Mouse (Mus musculus): ENCODE data around the gene Sfswap.
A peak's percentile ranks its signal among the peaks of the same experiment; 100 is the strongest.
"Not testable (repeated sequence)": the region's sequence is repeated elsewhere in the genome, so short reads cannot be mapped to it uniquely, and the experiment has no call there.

Gene Sfswap

DNA sequence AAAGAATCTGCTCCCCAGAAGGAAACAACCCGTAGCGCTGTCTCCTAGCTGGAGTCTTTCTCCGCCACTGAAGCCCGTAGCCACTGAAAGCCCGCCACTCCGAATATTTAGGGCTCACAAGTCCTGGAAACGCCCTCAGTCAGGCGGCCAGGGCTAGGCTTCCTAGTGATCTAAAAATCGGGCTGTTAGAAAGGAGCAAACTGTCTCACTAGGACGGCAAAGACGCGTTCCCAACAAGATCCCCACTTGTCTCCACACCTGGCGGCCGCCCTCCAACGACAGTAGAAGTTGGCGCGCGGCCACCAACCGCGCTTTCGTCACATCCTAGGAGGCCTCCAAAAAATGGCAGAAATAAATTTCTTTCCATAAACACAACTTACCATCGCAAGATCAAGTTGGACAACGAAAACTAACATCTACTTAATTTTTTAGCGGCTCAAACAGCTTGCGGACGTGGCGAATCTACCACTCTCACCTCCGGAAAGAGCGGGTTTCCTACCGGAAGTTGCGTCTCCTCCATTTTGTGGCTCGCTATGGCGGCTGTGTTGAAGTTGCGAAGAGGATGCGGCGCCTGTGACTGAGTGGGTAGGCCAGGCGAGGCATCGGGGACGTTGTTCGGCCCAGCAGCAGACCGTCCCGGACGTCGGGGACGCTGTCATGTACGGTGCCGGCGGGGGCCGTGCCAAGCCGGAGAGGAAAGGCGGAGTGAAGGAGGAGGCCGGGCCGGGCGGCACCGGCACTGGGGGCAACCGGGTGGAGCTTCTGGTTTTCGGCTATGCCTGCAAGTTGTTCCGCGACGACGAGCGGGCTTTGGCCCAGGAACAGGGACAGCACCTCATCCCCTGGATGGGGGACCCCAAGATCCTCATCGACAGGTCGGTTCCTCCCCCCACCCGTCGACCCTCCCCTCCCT is at the start of gene Sfswap:
Gene Sfswap (plus strand): TSS at position 500 of the 913 bp plus-strand sequence.
- peak; percentile 98 for DNase-seq

DNA sequence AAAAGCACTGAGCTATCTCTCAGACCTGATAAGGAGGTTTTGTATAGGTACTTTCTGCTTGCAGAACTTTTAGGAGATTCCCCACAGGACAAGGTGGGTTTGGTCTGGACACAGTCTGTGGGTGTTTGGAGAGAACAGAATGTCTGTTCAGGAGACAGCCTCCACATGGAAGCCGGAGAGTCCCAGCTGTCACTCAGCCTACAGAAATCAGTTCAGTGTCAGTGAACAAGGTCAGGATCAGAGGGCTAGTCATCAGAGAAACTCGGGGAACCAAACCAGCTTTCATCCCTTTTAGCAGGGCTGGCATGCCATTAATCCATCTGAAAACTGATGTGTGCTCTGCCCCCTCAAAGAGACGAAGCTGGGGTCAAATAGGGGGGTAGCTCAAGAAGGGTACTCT is 48.5 kb upstream of the Sfswap start:
- DNase-seq: no peak

DNA sequence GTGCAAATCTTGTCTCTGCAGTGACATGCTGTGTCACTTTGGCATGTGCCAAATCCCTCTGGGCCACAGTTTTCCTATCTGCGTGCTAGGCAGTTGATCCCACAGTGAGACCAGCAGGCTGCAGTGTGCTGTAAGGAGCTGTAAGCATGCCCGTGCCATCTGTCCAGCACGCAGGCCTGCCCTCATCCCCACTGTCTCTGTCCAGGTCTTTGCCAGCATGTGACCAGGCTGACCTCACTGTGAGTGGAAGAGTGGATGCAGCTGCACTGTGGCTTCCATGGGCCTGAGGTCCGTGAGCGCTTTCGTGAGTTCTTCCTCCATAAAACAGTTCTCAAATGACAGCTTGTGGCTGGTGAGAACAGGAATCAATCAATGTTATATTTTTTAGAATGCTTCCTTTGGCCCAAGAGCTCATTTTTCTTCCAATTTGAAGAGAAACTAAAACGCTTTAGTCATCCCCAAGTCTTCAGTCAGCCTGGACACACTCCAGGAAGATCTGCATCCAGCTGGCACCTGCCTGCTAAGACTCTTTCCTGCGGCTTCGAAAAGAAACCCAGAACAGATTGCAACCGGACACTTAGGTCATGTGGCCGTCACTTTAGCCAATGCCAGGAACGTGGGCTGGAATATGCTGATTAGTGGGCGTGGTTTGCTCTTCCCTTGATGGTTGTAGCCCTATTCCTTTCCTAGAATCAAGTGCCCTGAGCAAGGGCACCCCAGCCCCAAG is 46.1 kb upstream of the Sfswap start:
- peak; percentile 98 for DNase-seq

DNA sequence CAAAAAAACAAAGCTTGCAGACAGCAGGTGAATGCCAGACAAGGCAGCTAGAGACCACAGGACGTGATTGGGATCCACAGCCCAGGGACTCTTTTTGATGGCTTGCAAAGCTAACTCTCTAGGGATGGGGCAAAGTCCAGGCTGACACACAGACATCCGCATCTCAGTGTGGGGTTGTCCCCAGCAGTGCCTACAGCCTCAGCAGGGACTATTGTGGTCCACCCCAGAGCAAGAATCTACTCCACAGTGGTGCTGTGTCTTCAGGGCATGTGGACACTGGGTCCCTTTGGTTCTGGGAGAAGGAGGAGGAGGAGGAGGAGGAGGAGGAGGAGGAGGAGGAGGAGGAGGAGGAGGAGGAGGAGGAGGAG is 45.5 kb upstream of the Sfswap start:
- no peak for DNase-seq

DNA sequence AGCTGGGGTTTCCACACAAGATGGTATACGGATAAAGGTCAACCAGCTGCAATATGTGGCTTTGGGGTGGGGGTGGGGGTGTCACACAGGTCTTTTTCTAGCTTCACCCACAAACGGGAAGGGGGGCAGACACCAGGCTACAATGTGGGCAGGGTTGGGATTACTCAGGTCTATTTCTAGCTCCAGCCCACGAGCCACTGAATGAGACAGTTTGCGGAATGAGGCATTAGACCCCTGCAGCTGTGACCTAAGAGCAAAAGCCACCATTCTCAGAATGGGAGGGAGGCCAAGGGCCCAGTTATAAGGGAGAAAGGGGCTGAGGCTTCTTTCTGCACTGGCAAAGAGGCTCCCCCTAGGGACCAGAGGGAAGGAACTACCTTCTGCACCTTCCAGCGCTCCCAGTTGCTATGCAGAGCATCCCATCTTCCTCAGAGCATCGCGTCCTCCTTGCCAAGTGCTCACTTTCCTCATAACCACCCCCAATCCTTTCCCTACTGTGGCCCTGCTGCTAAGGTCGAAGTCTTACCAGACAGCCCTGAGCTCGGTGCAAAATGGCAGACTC is 44.4 kb upstream of the Sfswap start:
- no peak for DNase-seq

DNA sequence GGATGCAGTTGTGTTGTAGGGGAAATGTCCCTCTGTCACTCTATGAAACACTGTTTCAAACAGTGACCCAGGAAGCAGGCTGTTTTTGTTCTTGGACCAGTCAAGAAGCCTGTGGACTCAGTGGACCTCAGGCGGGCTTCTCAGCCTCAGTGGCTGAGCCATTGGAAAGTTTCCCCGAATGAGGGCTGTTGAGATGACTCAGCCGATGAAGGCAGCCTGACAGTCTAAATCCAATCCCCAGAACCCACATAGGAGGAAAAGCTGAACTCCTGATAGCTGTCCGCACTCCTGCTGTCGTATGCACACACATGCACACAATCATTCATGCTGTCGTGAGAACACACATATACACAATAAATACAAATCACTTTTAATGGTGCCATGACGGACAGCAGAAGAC is 42.9 kb upstream of the Sfswap start:
- no peak for DNase-seq

DNA sequence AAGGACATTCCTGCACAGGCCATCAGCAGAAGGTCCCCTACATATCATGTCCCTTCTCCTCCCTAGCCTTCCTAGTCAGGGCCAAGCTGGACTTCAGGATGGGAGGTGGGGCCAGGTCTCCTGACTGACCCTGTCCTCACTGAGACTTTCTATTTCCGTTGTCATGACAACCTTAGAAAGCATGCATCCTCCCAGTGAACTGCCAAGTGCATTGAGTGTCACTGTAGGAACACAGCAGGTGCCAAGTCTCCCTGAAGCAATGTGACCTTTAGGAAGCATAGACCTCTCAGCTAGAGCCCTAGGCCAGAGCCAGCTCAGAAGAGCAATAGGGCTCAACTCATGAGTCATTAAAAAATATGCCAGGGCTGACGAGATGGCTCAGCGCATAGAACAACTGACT is 42.5 kb upstream of the Sfswap start:
- DNase-seq: no peak

DNA sequence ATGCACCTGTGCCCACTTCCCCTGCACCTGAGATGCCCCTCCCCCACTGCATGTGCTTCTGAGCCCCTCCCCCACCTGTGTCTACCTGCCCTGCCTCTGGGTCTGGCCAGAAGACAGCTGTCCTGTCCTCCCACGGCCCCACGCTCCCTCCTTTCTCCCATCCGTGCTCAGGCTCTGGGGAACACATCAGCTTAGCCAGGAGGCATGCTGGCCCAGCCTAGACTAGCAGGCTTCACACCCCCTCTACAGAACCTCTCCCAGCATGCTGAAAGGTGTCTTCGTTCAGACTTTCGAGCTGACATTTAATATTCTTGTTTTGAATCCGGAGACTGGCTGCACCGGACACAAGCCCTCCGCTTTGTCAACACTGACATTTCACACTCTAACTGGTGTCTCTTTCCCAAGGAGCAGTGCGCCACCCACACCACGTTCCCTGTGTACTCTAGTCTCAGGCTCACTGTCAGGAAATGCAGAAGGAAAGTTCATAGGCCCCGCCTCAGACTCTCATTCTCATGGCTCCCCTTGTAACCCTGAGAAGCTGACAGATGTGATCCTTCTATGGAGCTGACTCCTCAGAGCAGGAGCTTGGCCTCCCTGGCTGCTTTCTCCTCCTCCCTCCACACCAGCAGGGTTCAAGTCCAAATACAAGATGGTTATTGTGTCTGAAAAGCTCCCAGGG is 40.1 kb upstream of the Sfswap start:
- DNase-seq: no peak

DNA sequence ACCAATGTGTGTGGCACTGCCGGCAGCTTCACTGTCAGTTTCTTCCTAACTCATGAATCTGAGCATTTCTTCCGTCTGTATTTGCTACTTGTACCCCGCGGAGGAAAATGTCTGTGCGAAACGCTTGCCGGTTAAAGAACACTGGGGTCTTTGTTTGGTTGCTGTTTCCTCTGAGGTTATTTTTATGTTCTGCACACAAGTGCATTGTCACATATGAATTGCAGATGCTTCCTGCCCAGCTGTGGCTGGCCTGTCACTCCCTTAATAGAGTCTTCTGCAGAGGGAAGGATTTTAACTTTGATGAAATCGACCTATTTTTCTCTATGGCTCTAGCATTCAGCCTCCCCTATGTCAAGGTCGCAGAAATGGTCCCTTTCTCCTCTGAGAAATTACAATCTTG is 37.4 kb upstream of the Sfswap start:
- DNase-seq: not testable (repeated sequence)

DNA sequence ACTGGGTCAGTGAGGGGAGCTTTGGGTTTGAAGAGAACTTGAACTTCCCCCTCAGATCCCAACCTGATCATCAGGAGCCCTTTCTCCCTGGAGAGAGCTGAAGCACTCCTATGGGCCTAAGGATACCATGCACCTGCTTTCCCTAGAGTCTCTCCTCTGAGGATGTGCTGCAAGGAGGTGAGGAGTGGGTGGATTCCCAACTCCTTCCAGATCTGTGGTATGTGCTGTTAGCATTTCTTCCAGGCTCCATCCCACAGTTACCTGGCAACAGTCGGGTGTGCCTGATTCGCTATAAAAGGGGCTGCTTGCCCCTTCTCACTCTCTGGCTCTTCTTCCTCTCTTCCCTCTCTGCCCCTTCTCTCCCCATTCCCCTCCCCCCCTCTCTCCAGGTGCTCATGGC is 35.2 kb upstream of the Sfswap start:
- DNase-seq: no peak

DNA sequence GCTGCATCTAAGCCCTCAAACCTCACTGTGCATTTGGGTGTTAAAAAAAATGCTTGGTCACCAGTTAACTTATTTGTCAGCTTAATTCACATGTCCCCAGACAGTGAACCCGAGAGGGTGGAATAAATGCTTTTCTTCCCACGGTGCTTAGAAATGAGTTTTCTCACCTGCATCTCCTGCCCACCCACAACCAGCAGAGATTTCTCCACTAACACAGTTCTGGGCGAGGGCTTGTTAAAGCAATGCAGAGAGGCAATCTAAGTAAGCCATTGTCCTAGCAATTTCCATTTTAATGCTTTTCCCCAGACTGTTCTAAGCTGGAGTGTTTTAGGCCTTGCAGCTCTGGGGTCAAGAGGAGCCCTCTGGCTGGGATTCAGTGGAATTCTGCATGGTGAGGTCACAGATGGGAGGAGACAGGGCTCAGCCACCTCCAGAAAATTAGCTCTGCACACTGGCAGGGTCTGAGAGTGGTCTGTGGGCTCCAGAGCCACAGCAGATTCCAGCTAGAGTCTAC is 25.4 kb upstream of the Sfswap start:
- DNase-seq: no peak

DNA sequence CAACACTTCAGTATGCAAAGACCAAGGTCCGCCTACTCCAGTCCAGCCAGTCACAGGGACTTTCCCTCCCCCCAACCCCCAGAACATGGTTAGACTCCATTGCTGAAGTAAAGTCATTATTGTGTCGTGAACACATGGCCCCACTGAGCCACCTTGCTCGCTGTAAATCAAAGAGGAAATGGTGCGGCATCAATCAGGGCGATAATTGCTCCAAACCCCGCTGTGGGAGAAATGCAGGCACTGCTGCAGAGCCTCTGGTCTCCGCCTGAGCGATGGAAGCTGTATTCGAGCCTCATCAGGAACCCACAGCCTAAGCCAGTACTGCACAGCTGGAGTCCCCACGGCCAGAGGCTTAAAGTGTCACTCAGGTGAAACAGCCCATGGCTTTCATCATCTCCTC is 11.1 kb upstream of the Sfswap start:
- DNase-seq: no peak

DNA sequence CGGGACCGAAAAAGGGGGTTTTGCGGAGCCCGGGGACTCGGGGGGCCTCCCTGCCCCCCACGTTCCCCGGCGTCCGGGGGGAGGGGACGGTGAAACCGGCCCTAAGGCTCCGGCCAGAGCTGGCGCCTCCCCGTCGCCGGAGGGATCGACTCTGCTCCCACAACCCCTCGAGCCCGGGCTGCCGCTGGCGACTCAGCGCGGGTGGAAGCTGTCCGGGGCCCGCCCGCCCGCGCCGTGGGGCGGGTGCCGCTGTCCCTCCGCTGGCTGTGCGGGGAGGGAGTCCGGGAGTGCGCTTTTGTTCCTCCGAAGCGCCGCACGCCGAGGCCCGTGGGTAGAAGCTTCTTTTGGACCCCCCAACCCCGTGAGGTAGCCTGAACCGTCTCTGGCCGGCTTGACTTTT is 650 bp downstream of the Sfswap start:
- DNase-seq: no peak

DNA sequence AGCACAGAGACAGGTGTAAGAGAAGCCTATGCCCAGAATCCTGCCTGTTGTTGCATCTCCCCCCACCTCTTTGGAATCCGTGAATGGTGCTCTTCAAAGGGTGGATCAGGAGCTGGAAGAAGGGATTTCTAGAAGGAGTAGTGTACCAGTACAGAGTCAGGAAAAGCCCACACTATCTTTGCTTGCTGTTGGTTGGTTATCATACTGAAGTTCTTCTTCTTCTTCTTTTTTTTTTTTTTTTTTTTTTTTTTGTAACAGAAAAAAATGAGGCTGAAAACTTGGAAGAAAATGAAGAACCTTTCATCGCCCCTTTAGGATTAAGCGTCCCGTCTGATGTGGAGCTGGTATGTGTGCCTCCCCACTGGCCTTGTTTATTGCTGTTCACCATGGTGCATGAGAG is 5.9 kb downstream of the Sfswap start:
- DNase-seq: no peak

DNA sequence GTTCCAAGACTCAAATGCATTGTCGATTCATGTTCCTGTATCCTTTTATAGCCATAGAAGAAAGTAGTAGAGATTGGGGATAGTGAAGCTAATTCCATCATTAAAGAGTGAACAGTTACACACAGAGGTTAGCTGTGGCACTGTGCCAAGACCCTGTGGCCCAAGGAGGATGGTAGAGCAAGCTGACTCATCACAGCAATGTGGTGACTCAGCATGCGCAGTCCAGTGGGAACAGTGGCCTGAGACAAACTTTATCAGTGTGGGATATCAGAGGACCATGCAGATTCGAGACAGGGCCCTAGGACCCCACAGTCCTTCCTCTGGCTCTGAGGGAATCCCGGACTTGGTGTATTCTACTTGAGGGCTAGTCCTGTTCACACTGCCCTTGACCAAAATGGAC is 17.2 kb downstream of the Sfswap start:
- DNase-seq: no peak

DNA sequence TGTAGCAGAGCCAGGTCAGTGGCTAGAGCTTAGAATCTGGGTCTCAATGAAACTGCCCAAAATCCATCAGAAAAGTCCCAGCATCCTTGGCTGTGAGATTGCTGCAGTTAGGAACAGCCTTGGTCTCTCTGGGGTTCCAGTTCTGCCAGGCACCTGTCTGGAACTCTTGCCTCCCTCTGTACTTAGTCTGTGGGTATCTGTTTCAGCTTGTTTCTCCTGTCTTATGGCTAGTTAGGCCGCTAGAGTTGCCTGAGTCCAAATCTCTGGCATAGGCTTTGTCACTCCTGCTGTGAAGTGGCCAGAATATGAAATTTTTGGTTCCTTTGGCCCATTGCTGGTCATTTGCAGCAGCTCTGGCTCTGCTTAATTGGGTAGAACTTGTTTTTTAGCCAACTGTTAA is 17.8 kb downstream of the Sfswap start:
- DNase-seq: no peak

DNA sequence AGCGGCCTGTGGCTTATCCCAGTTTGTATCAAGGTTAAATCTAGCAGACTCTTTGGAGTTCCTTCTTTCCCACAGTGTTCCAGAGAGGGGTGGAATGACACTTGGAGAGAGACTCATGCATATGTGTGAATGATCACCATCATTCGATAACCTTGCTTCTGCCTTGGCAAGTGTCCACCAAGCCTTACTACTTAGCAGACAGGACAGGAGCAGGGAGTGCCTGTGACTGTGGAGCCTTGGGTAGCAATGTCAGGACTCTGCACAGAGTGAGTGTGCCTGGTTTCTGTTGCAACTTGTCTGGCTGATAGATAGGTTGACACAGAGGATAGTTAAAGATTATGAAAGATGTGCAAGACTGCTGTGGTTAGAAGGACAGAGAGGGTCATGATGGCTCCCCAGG is 18.6 kb downstream of the Sfswap start:
- no peak for DNase-seq

DNA sequence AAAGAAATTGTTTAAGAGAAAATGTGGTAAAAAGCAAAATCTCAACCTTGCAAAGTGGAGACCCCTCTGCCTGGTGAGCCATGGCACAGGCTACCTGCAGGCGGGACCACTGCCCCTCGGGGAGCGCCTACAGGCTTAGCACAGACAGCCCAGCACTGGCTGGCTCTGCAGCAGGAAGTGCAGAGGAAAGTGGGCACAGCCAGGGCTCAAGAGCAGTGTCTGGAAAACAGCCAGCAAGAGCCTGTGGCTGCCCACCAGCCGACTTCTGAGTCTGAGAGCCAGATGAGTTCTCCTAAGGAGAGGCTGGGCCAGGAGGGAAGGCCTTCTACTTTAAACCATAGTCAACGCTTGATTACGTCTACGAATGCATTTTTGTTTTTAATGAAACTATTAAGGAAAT is 20.5 kb downstream of the Sfswap start:
- no peak for DNase-seq

DNA sequence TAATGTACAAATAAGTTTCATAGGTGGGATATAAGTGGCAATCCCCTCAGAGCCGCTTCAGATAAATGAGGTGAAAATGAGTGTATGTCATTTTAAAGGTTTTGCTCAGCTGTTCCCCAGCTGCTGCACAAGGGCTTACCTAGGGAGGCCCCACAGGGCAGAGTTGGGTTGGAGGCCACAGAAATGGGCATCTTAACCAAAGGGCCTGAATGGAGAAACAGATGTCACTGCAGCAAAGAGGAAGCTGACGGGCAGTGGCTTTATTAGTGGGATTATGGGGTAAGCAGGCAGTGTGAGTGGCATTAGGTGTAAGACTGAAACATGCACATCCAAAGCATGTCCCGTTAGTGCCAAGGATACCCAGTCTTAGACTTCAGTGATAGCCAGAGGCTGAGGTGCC is 20.9 kb downstream of the Sfswap start:
- DNase-seq: no peak

DNA sequence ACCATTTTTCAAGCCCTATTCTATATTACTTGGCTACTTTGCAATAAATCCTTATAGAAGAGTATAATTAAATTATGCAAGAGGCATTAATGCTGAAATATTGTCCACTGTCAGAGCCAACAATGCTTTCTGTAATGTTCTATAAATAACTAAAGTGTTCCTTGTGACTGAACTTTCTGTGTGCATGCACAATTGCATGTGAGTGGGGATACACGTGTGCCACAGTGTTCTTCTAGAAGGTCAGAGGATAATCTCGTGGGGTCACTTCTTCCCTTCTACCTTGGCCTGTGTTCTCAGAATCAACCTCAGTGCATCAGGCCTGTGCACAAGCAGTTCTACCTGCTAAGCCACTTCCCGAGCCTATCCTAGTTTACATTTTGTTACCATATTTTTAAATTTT is 22.1 kb downstream of the Sfswap start:
- no peak for DNase-seq

DNA sequence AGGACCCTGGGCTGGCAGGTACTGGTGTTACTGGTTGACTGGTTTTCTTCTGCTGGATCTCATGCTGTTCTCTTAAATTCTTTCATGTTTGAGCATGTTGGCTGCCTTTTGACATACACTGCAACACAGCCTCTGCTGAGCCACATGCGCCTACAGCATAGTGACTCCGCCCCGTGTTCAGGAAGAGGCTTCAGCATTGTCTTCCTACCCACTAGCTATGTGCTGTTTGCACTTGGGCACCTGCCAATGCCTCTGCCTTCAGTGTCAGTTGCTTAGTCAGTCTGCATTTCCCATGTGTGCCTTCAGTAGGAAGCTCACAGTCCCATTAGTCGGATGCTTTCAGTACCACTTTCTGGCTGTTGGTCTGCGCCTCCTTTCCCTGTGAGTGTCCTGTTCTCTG is 23.7 kb downstream of the Sfswap start:
- DNase-seq: peak; percentile 91

DNA sequence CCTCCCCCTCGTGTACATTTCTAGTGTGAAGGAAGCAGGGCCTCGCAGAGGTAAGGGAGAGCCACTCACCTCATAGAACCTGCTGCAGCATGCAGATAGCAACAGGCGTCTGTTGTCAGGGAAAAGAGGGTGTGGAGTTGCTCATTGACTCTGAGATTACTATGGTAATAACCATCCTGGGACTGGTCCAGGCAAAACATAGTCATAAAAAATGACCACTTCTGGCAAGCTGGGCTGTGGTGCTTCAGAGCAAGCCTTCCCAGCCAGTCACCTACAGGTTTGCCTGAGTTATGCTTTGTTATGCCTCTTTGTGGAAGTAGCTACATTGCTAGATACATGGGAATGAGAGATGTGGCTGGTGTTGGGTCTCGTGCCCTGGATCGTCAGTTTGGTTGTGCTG is 26.1 kb downstream of the Sfswap start:
- DNase-seq: no peak

DNA sequence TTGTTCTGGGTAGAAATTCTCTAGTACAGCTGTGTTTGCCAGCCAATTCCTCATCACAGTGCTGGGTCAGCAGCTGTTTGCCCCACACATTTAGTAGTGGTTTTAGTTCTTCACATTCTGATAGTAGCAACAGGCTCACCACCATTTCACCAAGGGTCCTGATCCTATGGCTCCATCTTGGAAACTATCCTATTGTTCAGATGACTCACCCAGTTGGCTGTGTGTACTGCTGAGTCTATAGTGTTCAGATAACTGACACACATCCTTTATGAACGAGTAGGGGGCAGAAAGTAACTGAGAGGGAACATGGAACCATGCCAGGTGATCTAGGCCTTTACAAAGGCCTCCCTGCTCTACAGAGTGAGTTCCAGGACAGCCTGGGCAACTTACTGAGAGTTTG is 28.6 kb downstream of the Sfswap start:
- no peak for DNase-seq

Measured in heart, adult 11 months (tissue).